Mouse (Mus musculus) lung, postnatal 36 days (tissue): ENCODE measurements at regions not wholly inside any gene's neighbourhood (a gene's known extent, or its start where the extent isn't known, plus 50 kb on each side); places are given as distances from the start of the nearest gene placed in this dataset.

Experiments used
- DNase-seq: peaks from one replicate; pipeline ENCODE4 v3.0.0; 2022; ENCODE audit warnings: mixed read lengths

- no peak for DNase-seq
These were observed 98.6 kb upstream of the Foxp3 start for GRCm38 (mm10) chrX:7474831-7475230.

GRCm38 (mm10) chrX:7473814-7474213, 98.2 kb upstream of the Usp27x start:
- peak; percentile 23 for DNase-seq

- DNase-seq = no peak
These were observed 94.2 kb upstream of the Usp27x start for GRCm38 (mm10) chrX:7469801-7470200.

- peak; percentile 4 for DNase-seq
These were observed 92.4 kb upstream of the Usp27x start for GRCm38 (mm10) chrX:7467985-7468384.

GRCm38 (mm10) chrX:7456851-7457250, 81.2 kb upstream of the Usp27x start:
- peak; percentile 1 for DNase-seq

GRCm38 (mm10) chrX:7445035-7445434, 69.4 kb upstream of the Usp27x start:
- DNase-seq = no peak

GRCm38 (mm10) chrX:7444583-7444982, 69.0 kb upstream of the Usp27x start:
- no peak for DNase-seq

- DNase-seq = peak; percentile 24
These were observed 68.4 kb upstream of the Usp27x start for GRCm38 (mm10) chrX:7443996-7444421.

- no peak for DNase-seq
These were observed 59.9 kb upstream of the Usp27x start for GRCm38 (mm10) chrX:7435375-7436042.

GRCm38 (mm10) chrX:7434268-7434667, 58.6 kb upstream of the Usp27x start:
- DNase-seq = no peak

- no peak for DNase-seq
These were observed 54.8 kb upstream of the Usp27x start for GRCm38 (mm10) chrX:7430456-7430855.

- DNase-seq = no peak
These were observed 53.9 kb upstream of the Usp27x start for GRCm38 (mm10) chrX:7429524-7429865.

GRCm38 (mm10) chrX:7428621-7429523, 53.2 kb upstream of the Usp27x start:
- DNase-seq = peak; percentile 66
